Mouse (Mus musculus) thymus, postnatal 10 days (tissue): ENCODE results near the gene Lrmda.

Source experiments
- DNase-seq, 2 experiments: peaks; one replicate each; pipeline ENCODE4 v3.0.0; 2021; ENCODE audit warnings: low spot score in 2 of 2

Gene Lrmda

GRCm38 (mm10) chr14:22093124-22093523 lies 73.6 kb downstream of the Lrmda start:
- DNase-seq, result no peak

- no peak for DNase-seq
Measured at GRCm38 (mm10) chr14:22101961-22102805, 82.7 kb downstream of the Lrmda start.

GRCm38 (mm10) chr14:22105855-22106254 lies 86.3 kb downstream of the Lrmda start:
- DNase-seq, result no peak

GRCm38 (mm10) chr14:22106777-22107176 lies 87.3 kb downstream of the Lrmda start:
- DNase-seq, result no peak

GRCm38 (mm10) chr14:22109423-22109822 lies 89.9 kb downstream of the Lrmda start:
- DNase-seq, result no peak

- DNase-seq, result no peak
Measured at GRCm38 (mm10) chr14:22113463-22114361, 94.2 kb downstream of the Lrmda start.

GRCm38 (mm10) chr14:22114651-22115351 lies 95.3 kb downstream of the Lrmda start:
- DNase-seq, result no peak

- no peak for DNase-seq
Measured at GRCm38 (mm10) chr14:22118096-22118495, 98.6 kb downstream of the Lrmda start.

GRCm38 (mm10) chr14:22118512-22118911 lies 99.0 kb downstream of the Lrmda start:
- DNase-seq, result no peak

GRCm38 (mm10) chr14:22126276-22126675 lies 106.8 kb downstream of the Lrmda start:
- no peak for DNase-seq

- DNase-seq, result no peak
Measured at GRCm38 (mm10) chr14:22126859-22127258, 107.3 kb downstream of the Lrmda start.

- no peak for DNase-seq
Measured at GRCm38 (mm10) chr14:22130950-22131585, 111.6 kb downstream of the Lrmda start.

GRCm38 (mm10) chr14:22139281-22139680 lies 119.8 kb downstream of the Lrmda start:
- DNase-seq, result no peak

GRCm38 (mm10) chr14:22144014-22144413 lies 124.5 kb downstream of the Lrmda start:
- no peak for DNase-seq

GRCm38 (mm10) chr14:22145863-22146262 lies 126.4 kb downstream of the Lrmda start:
- DNase-seq, result no peak

GRCm38 (mm10) chr14:22146508-22147044 lies 127.1 kb downstream of the Lrmda start:
- no peak for DNase-seq

- DNase-seq, result no peak
Measured at GRCm38 (mm10) chr14:22147341-22148024, 128.0 kb downstream of the Lrmda start.

- no peak for DNase-seq
Measured at GRCm38 (mm10) chr14:22152701-22153100, 133.2 kb downstream of the Lrmda start.

- no peak for DNase-seq
Measured at GRCm38 (mm10) chr14:22154096-22154495, 134.6 kb downstream of the Lrmda start.

GRCm38 (mm10) chr14:22155034-22155433 lies 135.5 kb downstream of the Lrmda start:
- DNase-seq, result no peak
